Mouse (Mus musculus): ENCODE measurements around the gene Dao.

- no peak for TF ChIP-seq MAFK (IDR thresholded peaks at IDR 0.05; ENCODE audit: insufficient read depth, low read depth, low read length)
- TF ChIP-seq HCFC1 (IDR thresholded peaks at IDR 0.05; ENCODE audit: borderline replicate concordance, insufficient read depth, low read length): no peak
Measured at GRCm38 (mm10) chr5:114040911-114041310, 37.4 kb downstream of the Dao start.
